Mouse (Mus musculus): ENCODE measurements around the gene Cfap57. TPM values are rescaled to one million over a fixed set of nuclear protein-coding genes. Genes with fewer than 3 reads are reported as not detected.
A peak's percentile ranks its signal among the peaks of the same experiment; 100 is the strongest.
"Not testable (repeated sequence)": the region's sequence is repeated elsewhere in the genome, so short reads cannot be mapped to it uniquely, and the experiment has no call there.

The Cfap57 gene
- polyA plus RNA-seq, 1 experiment from 2014 or later = 0.19 TPM

- Histone ChIP-seq H3K9me3 (ENCODE audit: control insufficient read depth, low read depth, low read length) (no peaks in the 10 kb centered on the region), H3K27me3 (ENCODE audit: control insufficient read depth, insufficient read depth, low read length) (no peaks in the 10 kb centered on the region), H3K4me3 (ENCODE audit: low read depth, low read length) (no peak overlapping the region), H3K9ac (replicated peaks; ENCODE audit: low read depth, low read length) (no peak overlapping the region), H3K27ac (ENCODE audit: low read length) (no peak overlapping the region), H3K36me3 (ENCODE audit: control insufficient read depth, insufficient read depth, low read length) (no peaks in the 10 kb centered on the region), H3K4me2 (replicated peaks; ENCODE audit: low read depth, low read length) (no peak overlapping the region), H3K4me1 (ENCODE audit: control insufficient read depth, insufficient read depth, low read length) (peaks cover 1% of the 10 kb centered on the region)
- 78% methylated on average over 7 of the region's 7 CpGs for WGBS
- no peak for ATAC-seq (ENCODE audit: insufficient number of reproducible peaks, insufficient read depth, low FRiP score, low read depth)
These were observed 98.3 kb downstream of the Cfap57 start for GRCm38 (mm10) chr4:118522248-118522647.

- Histone ChIP-seq H3K27me3 (ENCODE audit: control insufficient read depth, insufficient read depth, low read length) (no peaks in the 10 kb centered on the region), H3K9ac (replicated peaks; ENCODE audit: low read depth, low read length) (no peak overlapping the region), H3K27ac (ENCODE audit: low read length) (no peak overlapping the region), H3K4me3 (ENCODE audit: low read depth, low read length) (no peak overlapping the region), H3K4me1 (ENCODE audit: control insufficient read depth, insufficient read depth, low read length) (peaks cover 3% of the 10 kb centered on the region), H3K36me3 (ENCODE audit: control insufficient read depth, insufficient read depth, low read length) (no peaks in the 10 kb centered on the region), H3K4me2 (replicated peaks; ENCODE audit: low read depth, low read length) (no peak overlapping the region), H3K9me3 (ENCODE audit: control insufficient read depth, low read depth, low read length) (no peaks in the 10 kb centered on the region)
- no peak for ATAC-seq (ENCODE audit: insufficient number of reproducible peaks, insufficient read depth, low FRiP score, low read depth)
- 66% methylated on average over 5 of the region's 5 CpGs for WGBS
These were observed 102.4 kb downstream of the Cfap57 start for GRCm38 (mm10) chr4:118518208-118518607.

DNA sequence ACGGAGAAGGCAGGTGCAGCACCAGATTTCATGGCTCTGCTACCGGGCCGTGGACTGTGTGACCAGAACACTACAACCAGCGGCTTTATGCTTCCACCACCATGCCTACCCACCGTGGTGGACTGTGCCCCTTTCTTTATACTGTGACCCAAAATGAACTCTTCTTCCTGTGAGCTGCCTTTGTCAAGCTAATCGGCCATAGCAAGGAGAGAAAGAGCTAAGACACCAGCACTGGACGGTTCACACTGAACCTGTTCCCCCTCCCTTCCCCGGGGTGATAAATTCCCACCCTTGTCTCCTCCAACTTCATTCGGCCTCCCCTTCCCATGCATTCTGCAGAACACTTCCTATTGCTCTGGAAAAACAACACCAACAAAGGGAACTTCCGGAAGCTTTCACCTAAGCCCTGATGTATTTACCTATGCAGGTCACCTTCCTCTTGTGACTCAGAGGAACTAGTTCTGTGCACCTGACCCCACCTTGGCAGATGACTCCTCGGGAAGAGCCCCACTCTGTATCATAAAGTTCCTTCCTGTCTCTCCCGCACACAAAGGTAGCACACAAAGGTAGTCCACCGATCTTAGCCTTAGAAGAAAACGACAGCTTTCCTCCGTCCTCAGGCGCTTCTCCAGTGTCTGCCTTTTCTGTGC is 103.0 kb downstream of the Cfap57 start:
- Histone ChIP-seq H3K9ac (replicated peaks; ENCODE audit: low read depth, low read length) (no peak overlapping the region), H3K27me3 (ENCODE audit: control insufficient read depth, insufficient read depth, low read length) (no peaks in the 10 kb centered on the region), H3K4me2 (replicated peaks; ENCODE audit: low read depth, low read length) (no peak overlapping the region), H3K4me3 (ENCODE audit: low read depth, low read length) (no peak overlapping the region), H3K4me1 (ENCODE audit: control insufficient read depth, insufficient read depth, low read length) (peaks cover 3% of the 10 kb centered on the region), H3K27ac (ENCODE audit: low read length) (no peak overlapping the region; the same call in 1 of the 2 replicates), H3K9me3 (ENCODE audit: control insufficient read depth, low read depth, low read length) (no peaks in the 10 kb centered on the region), H3K36me3 (ENCODE audit: control insufficient read depth, insufficient read depth, low read length) (no peaks in the 10 kb centered on the region)
- no peak for ATAC-seq (ENCODE audit: insufficient number of reproducible peaks, insufficient read depth, low FRiP score, low read depth)
- WGBS = 42% methylated on average over 16 of the region's 16 CpGs

DNA sequence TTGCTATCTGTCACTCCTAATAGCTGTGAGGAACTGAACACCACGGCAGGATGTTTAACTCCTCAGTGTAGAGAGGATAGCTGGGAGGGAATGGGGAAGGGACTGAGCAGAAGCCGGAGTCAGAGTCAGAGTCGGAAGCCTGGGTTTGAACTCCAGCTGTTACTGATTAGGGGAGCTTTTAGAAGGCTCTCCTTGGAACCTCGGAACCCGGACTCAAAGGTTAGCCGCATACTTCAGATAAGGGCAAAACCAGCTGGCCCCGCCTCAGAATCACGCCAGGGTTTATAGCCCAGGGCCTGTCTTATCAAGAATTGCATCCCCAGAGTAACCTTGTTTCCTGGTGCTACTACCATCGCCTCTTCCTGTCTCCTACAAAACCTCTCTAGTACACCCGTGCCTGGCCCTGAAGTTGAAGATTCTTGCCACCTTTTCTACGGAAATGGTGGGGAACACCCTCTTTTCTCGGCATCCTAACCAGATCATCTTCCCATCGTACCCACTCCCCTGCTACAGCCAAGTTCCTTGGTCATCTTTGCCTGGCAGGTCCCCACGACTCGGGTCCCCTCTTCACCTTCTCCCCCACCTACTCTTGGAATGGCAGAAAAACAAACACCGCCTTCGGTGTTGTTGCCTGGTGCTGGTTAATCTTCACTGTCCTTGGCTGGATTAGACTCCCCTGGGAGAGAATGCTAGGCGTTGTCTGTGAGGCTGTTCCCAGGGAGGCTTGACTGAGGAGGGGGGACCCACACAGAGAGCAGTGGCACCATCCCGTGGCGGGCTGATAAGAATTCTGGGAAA is 103.7 kb downstream of the Cfap57 start:
- WGBS = 14% methylated on average over 20 of the region's 20 CpGs
- peaks cover 3% of the 10 kb centered on the region for H3K4me1 ChIP-seq (ENCODE audit: control insufficient read depth, insufficient read depth, low read length)
- H3K27ac ChIP-seq (ENCODE audit: low read length) = no peak overlapping the region; the same call in 1 of the 2 replicates
- 0 out of 2 replicates have a peak, but pooled peaks have one; percentile 37 for ATAC-seq (ENCODE audit: insufficient number of reproducible peaks, insufficient read depth, low FRiP score, low read depth)
- H3K4me3 ChIP-seq (ENCODE audit: low read depth, low read length) = no peak overlapping the region
- no peaks in the 10 kb centered on the region for H3K9me3 ChIP-seq (ENCODE audit: control insufficient read depth, low read depth, low read length)
- no peaks in the 10 kb centered on the region for H3K27me3 ChIP-seq (ENCODE audit: control insufficient read depth, insufficient read depth, low read length)
- H3K4me2 ChIP-seq (replicated peaks; ENCODE audit: low read depth, low read length) = no peak overlapping the region
- H3K9ac ChIP-seq (replicated peaks; ENCODE audit: low read depth, low read length) = no peak overlapping the region
- H3K36me3 ChIP-seq (ENCODE audit: control insufficient read depth, insufficient read depth, low read length) = no peaks in the 10 kb centered on the region

- ATAC-seq (ENCODE audit: insufficient number of reproducible peaks, insufficient read depth, low FRiP score, low read depth) = no peak
- Histone ChIP-seq H3K27ac (ENCODE audit: low read length) (no peak overlapping the region), H3K4me1 (ENCODE audit: control insufficient read depth, insufficient read depth, low read length) (no peaks in the 10 kb centered on the region), H3K9me3 (ENCODE audit: control insufficient read depth, low read depth, low read length) (no peaks in the 10 kb centered on the region), H3K36me3 (ENCODE audit: control insufficient read depth, insufficient read depth, low read length) (no peaks in the 10 kb centered on the region), H3K4me2 (replicated peaks; ENCODE audit: low read depth, low read length) (no peak overlapping the region), H3K27me3 (ENCODE audit: control insufficient read depth, insufficient read depth, low read length) (no peaks in the 10 kb centered on the region), H3K4me3 (ENCODE audit: low read depth, low read length) (no peak overlapping the region), H3K9ac (replicated peaks; ENCODE audit: low read depth, low read length) (no peak overlapping the region)
- WGBS = 24% methylated on average over 6 of the region's 6 CpGs
These were observed 111.5 kb downstream of the Cfap57 start for GRCm38 (mm10) chr4:118509050-118509449.

DNA sequence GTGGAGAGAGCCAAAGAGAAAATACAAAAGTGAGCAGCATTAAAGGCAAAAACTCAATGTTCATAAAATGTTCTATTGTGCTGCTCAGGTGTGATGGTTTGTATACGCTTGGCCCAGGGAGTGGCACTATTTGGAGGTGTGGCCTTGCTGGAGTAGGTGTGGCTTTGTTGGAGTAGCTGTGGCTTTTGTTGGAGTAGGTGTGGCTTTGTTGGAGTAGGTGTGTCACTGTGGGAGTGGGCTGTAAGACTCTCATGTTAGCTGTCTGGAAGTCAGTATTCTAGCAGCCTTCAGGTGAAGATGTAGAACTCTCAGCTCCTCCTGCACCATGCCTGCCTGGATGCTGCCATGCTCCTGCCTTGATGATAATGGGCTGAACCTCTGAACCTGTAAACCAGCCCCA is 113.4 kb downstream of the Cfap57 start:
- peak; percentile 46; the same call in 1 of the 2 replicates for ATAC-seq (ENCODE audit: insufficient number of reproducible peaks, insufficient read depth, low FRiP score, low read depth)
- H3K27ac ChIP-seq (ENCODE audit: low read length); H3K9ac ChIP-seq (replicated peaks; ENCODE audit: low read depth, low read length); H3K4me3 ChIP-seq (ENCODE audit: low read depth, low read length); H3K4me2 ChIP-seq (replicated peaks; ENCODE audit: low read depth, low read length); H3K36me3 ChIP-seq (ENCODE audit: control insufficient read depth, insufficient read depth, low read length); H3K27me3 ChIP-seq (ENCODE audit: control insufficient read depth, insufficient read depth, low read length); H3K9me3 ChIP-seq (ENCODE audit: control insufficient read depth, low read depth, low read length); H3K4me1 ChIP-seq (ENCODE audit: control insufficient read depth, insufficient read depth, low read length): not testable (repeated sequence)
- WGBS = 81% methylated on average over 1 of the region's 1 CpGs

GRCm38 (mm10) chr4:118505551-118505950 is 115.0 kb downstream of the Cfap57 start:
- Histone ChIP-seq H3K27me3 (ENCODE audit: control insufficient read depth, insufficient read depth, low read length) (no peaks in the 10 kb centered on the region), H3K4me3 (ENCODE audit: low read depth, low read length) (no peak overlapping the region), H3K9ac (replicated peaks; ENCODE audit: low read depth, low read length) (no peak overlapping the region), H3K4me1 (ENCODE audit: control insufficient read depth, insufficient read depth, low read length) (no peaks in the 10 kb centered on the region), H3K36me3 (ENCODE audit: control insufficient read depth, insufficient read depth, low read length) (no peaks in the 10 kb centered on the region), H3K9me3 (ENCODE audit: control insufficient read depth, low read depth, low read length) (no peaks in the 10 kb centered on the region), H3K27ac (ENCODE audit: low read length) (no peak overlapping the region), H3K4me2 (replicated peaks; ENCODE audit: low read depth, low read length) (no peak overlapping the region)
- 32% methylated on average over 3 of the region's 3 CpGs for WGBS
- no peak for ATAC-seq (ENCODE audit: insufficient number of reproducible peaks, insufficient read depth, low FRiP score, low read depth)
